Mouse (Mus musculus) lung, adult 2 months (tissue): ENCODE measurements around the gene Neu3.

ENCODE experiments used
- CTCF ChIP-seq: fragments of 200-500 bp; IDR thresholded peaks from 2 replicates; pipeline ENCODE4 v1.5.1; 2011; ENCODE audit warnings: mild to moderate bottlenecking, low read length, control low read depth; ENCODE audit not compliant: insufficient read depth
- POLR2A ChIP-seq: fragments of 200-500 bp; IDR thresholded peaks from 2 replicates; pipeline ENCODE4 v1.6.1; 2011; ENCODE audit warnings: low read depth, mild to moderate bottlenecking, control low read depth, low read length, borderline replicate concordance; ENCODE audit errors: extremely low read depth

- TF ChIP-seq POLR2A = no peak
- TF ChIP-seq CTCF = no peak
Measured at GRCm38 (mm10) chr7:99781916-99782315, 46.3 kb downstream of the Neu3 start.
